In the genomic region with DNA sequence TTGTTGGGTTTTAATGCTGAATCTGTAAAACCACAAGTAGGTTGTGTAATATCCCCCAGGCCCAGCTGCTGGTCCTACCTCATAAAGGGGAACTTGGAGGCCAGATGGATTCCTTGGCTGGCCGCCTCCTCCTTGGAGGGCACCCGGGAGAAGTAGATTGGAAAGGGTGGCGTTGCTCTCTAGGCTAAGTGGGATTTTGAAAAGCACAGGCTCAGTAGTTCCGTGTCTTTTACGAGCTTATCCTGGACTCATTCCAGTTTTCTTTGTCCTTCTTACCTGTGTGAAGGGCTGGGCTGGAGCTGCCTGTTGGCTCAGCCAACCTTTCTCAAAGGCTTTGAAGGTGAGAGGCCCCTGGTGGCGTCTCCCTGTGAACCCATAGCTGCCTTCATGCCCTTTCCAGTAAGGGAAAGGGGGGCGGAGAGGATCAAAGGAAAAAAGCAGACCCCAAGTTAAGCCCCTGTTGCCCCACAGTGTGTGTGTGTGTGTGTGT, we compare ENCODE assay signal across 9 mouse cellular contexts. TPM values are rescaled to one million over a fixed set of nuclear protein-coding genes. Genes with fewer than 3 reads are reported as not detected.
A peak's percentile ranks its signal among the peaks of the same experiment; 100 is the strongest.
DNase-seq lines count a peak whose midpoint lies in the region; ATAC-seq lines count a peak whose summit lies in the region.
"Had no signal": no experiment of that assay in that cellular context is flagged by ENCODE, and none has a peak within 500 bp of the region (broad histone marks: within the 10 kb centered on the region; RNA-seq: fewer than 3 reads in every experiment).

No protein-coding gene starts in this region.

- peaks cover 48% of the 10 kb centered on the region for H3K4me1 ChIP-seq in forebrain, embryonic 10.5 days
- H3K4me1 ChIP-seq in heart, embryonic 14.5 days (ENCODE audit: control insufficient read depth in 2 of 2, insufficient read depth in 2 of 2, low read length in 2 of 2), result peaks cover 23 to 35% of the 10 kb centered on the region in 2 experiments
- H3K4me1 ChIP-seq in kidney, embryonic 16.5 days (ENCODE audit: insufficient read depth, low read length), result peaks cover 39% of the 10 kb centered on the region

- no peaks in the 10 kb centered on the region for H3K36me3 ChIP-seq in forebrain, embryonic 10.5 days (replicated peaks)
- H3K36me3 ChIP-seq in heart, embryonic 14.5 days (ENCODE audit: control insufficient read depth, insufficient read depth, low read length), result no peaks in the 10 kb centered on the region
- 0 out of 2 replicates have a peak, but pooled peaks cover 3% of the 10 kb centered on the region for H3K36me3 ChIP-seq in kidney, embryonic 16.5 days (ENCODE audit: insufficient read depth, low read length)
- H3K36me3 ChIP-seq: liver, embryonic 15.5 days had no signal

- ATAC-seq in heart, embryonic 14.5 days (ENCODE audit: insufficient number of reproducible peaks, insufficient read depth, low FRiP score, low read depth), result no peak
- peak; percentile 28 for ATAC-seq in kidney, embryonic 16.5 days (ENCODE audit: low FRiP score, low TSS enrichment)
- peak; percentile 40; the same call in 1 of the 2 replicates for ATAC-seq in neutrophil, adult 5-6 weeks (ENCODE audit: extremely low read depth, insufficient number of reproducible peaks, low FRiP score, poor library complexity, severe bottlenecking)

- H3K9me3 ChIP-seq in forebrain, embryonic 10.5 days, result no peaks in the 10 kb centered on the region
- H3K9me3 ChIP-seq in heart, embryonic 14.5 days (ENCODE audit: control insufficient read depth, low read length), result no peaks in the 10 kb centered on the region
- no peaks in the 10 kb centered on the region for H3K9me3 ChIP-seq in kidney, embryonic 16.5 days (ENCODE audit: low read length)
- H3K9me3 ChIP-seq: liver, embryonic 15.5 days had no signal

- peak overlapping the region; percentile 80 for H3K9ac ChIP-seq in heart, embryonic 14.5 days (ENCODE audit: low read length)
- no peak overlapping the region for H3K9ac ChIP-seq in kidney, embryonic 16.5 days (replicated peaks; ENCODE audit: low read length)
- H3K9ac ChIP-seq: liver, embryonic 15.5 days had no signal

- H3K27ac ChIP-seq in forebrain, embryonic 10.5 days, result peak overlapping the region; percentile 85
- peak overlapping the region; percentile 96 for H3K27ac ChIP-seq in heart, embryonic 14.5 days (replicated peaks in 1 of 2; ENCODE audit: control insufficient read depth in 1 of 2, insufficient read depth in 1 of 2, low read depth in 2 of 2, low read length in 2 of 2)
- peak overlapping the region; percentile 95 for H3K27ac ChIP-seq in kidney, embryonic 16.5 days (ENCODE audit: low read length)
- H3K27ac ChIP-seq: liver, embryonic 15.5 days had no signal

- peaks cover 13% of the 10 kb centered on the region; the same call in 1 of the 2 replicates for H3K27me3 ChIP-seq in forebrain, embryonic 10.5 days (ENCODE audit: poor library complexity, severe bottlenecking)
- no peaks in the 10 kb centered on the region for H3K27me3 ChIP-seq in heart, embryonic 14.5 days (ENCODE audit: control insufficient read depth, insufficient read depth, low read length)
- no peaks in the 10 kb centered on the region for H3K27me3 ChIP-seq in kidney, embryonic 16.5 days (ENCODE audit: insufficient read depth, low read length)
- H3K27me3 ChIP-seq: liver, embryonic 15.5 days had no signal

- 57% methylated on average over 7 of the region's 7 CpGs for WGBS in forebrain, embryonic 10.5 days
- WGBS in heart, embryonic 14.5 days, result 37% methylated on average over 7 of the region's 7 CpGs
- WGBS in kidney, embryonic 16.5 days, result 46% methylated on average over 7 of the region's 7 CpGs

- H3K4me3 ChIP-seq in forebrain, embryonic 10.5 days, result peak overlapping the region; percentile 52; the same call in 1 of the 2 replicates
- peak overlapping the region in 1 of 2 experiments; percentile 50; a peak in 2 of 4 replicates for H3K4me3 ChIP-seq in heart, embryonic 14.5 days (ENCODE audit: control insufficient read depth in 1 of 2, insufficient read depth in 1 of 2, low read depth in 1 of 2, low read length in 2 of 2)
- H3K4me3 ChIP-seq in kidney, embryonic 16.5 days (ENCODE audit: low read length), result no peak overlapping the region

- peak overlapping the region; percentile 84 for H3K4me2 ChIP-seq in heart, embryonic 14.5 days (ENCODE audit: low read length)
- H3K4me2 ChIP-seq in kidney, embryonic 16.5 days (replicated peaks; ENCODE audit: low read depth, low read length), result peak overlapping the region; percentile 55; the same call in 1 of the 2 replicates

- peak; percentile 40 for DNase-seq in right cerebral cortex, adult 18-20 months
- no peak for DNase-seq in right cerebral cortex, postnatal 36 days (ENCODE audit: low spot score in 2 of 2)
- DNase-seq in forebrain, embryonic 10.5 days (ENCODE audit: extremely low spot score, low spot score), result no peak
- DNase-seq in lung, adult 18-20 months, result peak; percentile 85 to 89
- no peak for DNase-seq in thymus, postnatal 0 days (ENCODE audit: low spot score)

RNA-seq across cellular contexts. Expression of a gene that starts 42.4 kb away (rescaled TPM):
- 155 and 167 TPM in 2 replicates for polyA plus RNA-seq in forebrain, embryonic 10.5 days (2016; fragmentation: Nextera tagmentation; extraction: Ambion mirVana)
- 198 and 210 TPM in 2 replicates for polyA plus RNA-seq in heart, embryonic 14.5 days (2014; fragmentation: Nextera tagmentation; extraction: Ambion mirVana)
- polyA plus RNA-seq in kidney, embryonic 16.5 days (2015; fragmentation: Nextera tagmentation; extraction: Ambion mirVana), result 170 and 177 TPM in 2 replicates
- total RNA-seq in neutrophil, adult 5-6 weeks (2017), result 36.7 and 44.5 TPM in 2 replicates
- 158 and 162 TPM in 2 replicates for polyA plus RNA-seq in thymus, postnatal 0 days (2015; fragmentation: Nextera tagmentation; extraction: Ambion mirVana)

Comparison
In these comparisons a context has a peak if more than half of its experiments do, and no peak if none do; other contexts are left out.
1. DNase-seq: peak in right cerebral cortex, adult 18-20 months (single experiment) and lung, adult 18-20 months (2 of 2); none in right cerebral cortex, postnatal 36 days (0 of 2), forebrain, embryonic 10.5 days (single experiment) and thymus, postnatal 0 days (single experiment).
2. Peak in every context shown above with its lines, with median percentiles within 50 percentile points of each other: H3K27ac ChIP-seq.